Mouse (Mus musculus) myocyte (in vitro differentiated cells): Measurements from ENCODE around the gene Irx6. TPM values are rescaled to one million over a fixed set of nuclear protein-coding genes. Genes with fewer than 3 reads are reported as not detected.

ENCODE experiments used
- H3K27me3 ChIP-seq: one replicate; pipeline ENCODE4 v1.6.1; 2011; ENCODE audit not compliant: control insufficient read depth, insufficient read depth, insufficient read length
- H3K36me3 ChIP-seq: one replicate; pipeline ENCODE4 v1.6.1; 2011; ENCODE audit not compliant: control insufficient read depth, insufficient read depth
- H3K4me2 ChIP-seq: one replicate; pipeline ENCODE4 v1.6.1; 2011; ENCODE audit warnings: low read depth, control low read depth
- H3K4me3 ChIP-seq: one replicate; pipeline ENCODE4 v1.5.1; 2011; ENCODE audit warnings: mild to moderate bottlenecking, control low read depth, moderate library complexity
- H3K79me2 ChIP-seq: one replicate; pipeline ENCODE4 v1.6.1; 2011; ENCODE audit not compliant: control insufficient read depth, insufficient read depth
- H3ac ChIP-seq: one replicate; pipeline ENCODE4 v1.6.1; 2011; ENCODE audit not compliant: control insufficient read depth, insufficient read length
- E2F4 ChIP-seq: IDR thresholded peaks from one replicate; pipeline ENCODE4 v1.6.1; 2011; ENCODE audit warnings: mild to moderate bottlenecking, control low read depth, moderate library complexity; ENCODE audit not compliant: insufficient read depth
- MAX ChIP-seq: IDR thresholded peaks from one replicate; pipeline ENCODE4 v1.6.1; 2011; ENCODE audit warnings: low read depth, mild to moderate bottlenecking, control low read depth
- MYOG ChIP-seq, 3 experiments: IDR thresholded peaks; one replicate each; pipeline ENCODE4 v1.6.1; 2011; ENCODE audit warnings: control low read depth in 2 of 3, low read depth in 2 of 3, mild to moderate bottlenecking in 2 of 3; ENCODE audit not compliant: insufficient read length in 2 of 3, control insufficient read depth in 1 of 3, insufficient read depth in 1 of 3
- POLR2A ChIP-seq: IDR thresholded peaks from one replicate; pipeline ENCODE4 v1.6.1; 2011; ENCODE audit warnings: low read depth, mild to moderate bottlenecking, control low read depth, moderate library complexity; ENCODE audit not compliant: insufficient read length
- POLR2AphosphoS2 ChIP-seq: IDR thresholded peaks from one replicate; pipeline ENCODE4 v1.6.1; 2011; ENCODE audit warnings: low read depth, control low read depth; ENCODE audit not compliant: insufficient read length
- REST ChIP-seq: IDR thresholded peaks from one replicate; pipeline ENCODE4 v1.6.1; 2011; ENCODE audit warnings: mild to moderate bottlenecking, control low read depth, moderate library complexity; ENCODE audit not compliant: insufficient read depth, insufficient read length
- SRF ChIP-seq: IDR thresholded peaks from one replicate; pipeline ENCODE4 v1.6.1; 2011; ENCODE audit warnings: low read depth; ENCODE audit not compliant: control insufficient read depth, insufficient read length
- TCF12 ChIP-seq: IDR thresholded peaks from one replicate; pipeline ENCODE4 v1.6.1; 2011; ENCODE audit warnings: mild to moderate bottlenecking, control low read depth; ENCODE audit not compliant: poor library complexity, insufficient read depth, severe bottlenecking
- TCF3 ChIP-seq: IDR thresholded peaks from one replicate; pipeline ENCODE4 v1.6.1; 2011; ENCODE audit warnings: low read depth, control low read depth; ENCODE audit not compliant: insufficient read length
- polyA plus RNA-seq: library from polyadenylated mRNA; unstranded; fragments of >200 nt; fragmentation: generic; extraction: Trizol; gene quantifications from one replicate; pipeline ENCODE4 v1.2.1, GENCODE M21; 2012; ENCODE audit warnings: missing spikeins

Irx6 gene
- polyA plus RNA-seq, result not detected

DNA sequence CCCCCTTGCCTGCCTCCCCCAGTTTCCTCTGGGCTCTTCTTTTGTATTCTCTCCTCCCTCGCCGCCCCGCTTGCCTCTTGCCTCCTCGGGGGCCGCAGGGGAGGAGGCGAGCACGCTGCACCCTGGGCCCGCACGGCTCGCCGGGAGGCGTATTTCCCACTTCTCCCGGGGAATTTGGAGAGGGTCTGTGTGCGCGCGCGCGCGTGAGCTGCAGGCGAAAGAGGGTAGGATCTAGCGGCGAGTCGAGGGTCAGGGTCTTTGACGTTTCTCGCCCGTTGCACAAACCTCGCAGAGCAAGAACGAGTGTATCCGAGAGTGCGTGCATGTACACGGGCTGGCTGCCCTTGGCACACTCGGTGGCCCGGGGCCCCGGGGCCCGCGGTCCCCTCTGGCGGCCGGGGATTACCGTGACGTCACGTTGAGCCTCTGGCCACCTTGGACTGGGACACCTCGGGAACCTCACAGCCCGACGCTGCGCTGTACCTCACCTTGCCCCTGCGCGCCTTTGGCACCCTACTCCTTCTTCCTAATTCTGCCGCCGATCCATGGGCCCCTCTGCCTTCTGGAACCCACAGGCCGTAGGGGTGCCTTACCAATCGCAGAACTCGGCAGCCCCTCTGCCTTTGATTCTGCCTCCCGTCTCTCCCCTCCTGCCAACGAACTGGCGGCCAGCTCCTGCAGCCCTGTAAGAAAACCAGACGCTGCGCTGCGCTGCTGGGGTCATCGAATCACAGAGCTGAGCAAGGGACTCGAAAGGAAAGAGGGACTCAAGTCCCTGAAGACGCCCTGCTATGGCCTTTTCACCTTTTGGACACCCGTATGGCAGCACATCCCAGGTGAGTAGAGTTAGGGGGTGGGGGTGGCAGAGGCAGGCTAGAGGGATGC is at the start of gene Irx6:
Irx6 (plus strand) TSS at position 45 of the 885 bp plus-strand sequence.
- Histone ChIP-seq H3K4me3 (no peak within 1 kb of the TSS), H3K36me3 (no peaks in the 10 kb centered on the region), H3ac (no peak within 1 kb of the TSS), H3K79me2 (no peaks in the 10 kb centered on the region), H3K27me3 (peaks cover 11% of the 10 kb centered on the region), H3K4me2 (no peak within 1 kb of the TSS)
- TF ChIP-seq E2F4 (no peak), TCF3 (no peak), MYOG (IDR thresholded peaks at IDR 0.05; ENCODE audit: control insufficient read depth in 1 of 3, insufficient read depth in 1 of 3, insufficient read length in 2 of 3, low read depth in 2 of 3) (no peak)

DNA sequence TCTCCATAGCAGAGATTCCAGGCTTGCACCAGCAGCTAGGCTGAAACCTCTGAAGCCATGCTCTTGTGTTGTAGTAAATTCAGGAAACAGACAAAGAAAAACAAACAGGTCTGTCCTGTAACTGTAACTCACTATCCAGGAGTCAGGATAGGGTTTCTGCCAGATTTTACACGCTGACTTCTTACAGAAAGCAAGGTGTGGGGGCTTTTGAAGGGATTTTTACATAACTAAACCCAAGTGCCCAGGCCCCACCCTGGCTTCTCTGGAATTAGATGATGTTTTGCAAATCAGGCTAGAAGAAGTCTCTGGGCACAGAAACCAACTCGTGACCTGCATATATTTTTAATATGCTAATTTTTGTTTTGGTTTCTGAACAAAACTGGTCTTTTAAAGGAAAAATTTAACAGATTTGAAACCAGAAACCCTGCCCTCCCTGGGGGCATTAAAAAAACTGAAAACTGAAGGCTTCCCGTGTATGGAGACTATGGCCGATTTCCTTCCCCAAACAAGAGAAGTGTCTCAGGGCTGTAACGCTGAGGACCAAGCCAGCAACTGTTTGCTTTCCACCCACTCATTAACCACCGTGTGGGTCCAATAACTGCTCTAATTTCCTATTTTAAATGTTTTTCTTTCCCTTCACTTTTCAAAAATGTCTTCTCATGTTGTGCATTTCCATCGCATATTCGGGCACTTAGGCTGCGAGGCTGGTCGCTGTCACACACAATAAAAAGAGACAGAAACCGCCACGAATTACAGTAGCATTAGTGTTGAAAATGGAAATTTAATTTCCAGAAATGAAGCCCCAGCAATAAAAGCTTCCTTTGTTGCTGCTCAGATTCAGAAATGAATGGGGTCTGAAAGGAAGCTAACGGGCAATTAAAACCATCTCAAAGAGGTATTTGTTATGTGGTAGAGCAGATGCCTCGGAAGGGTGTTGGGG is 45.1 kb upstream of the Irx6 start:
- Histone ChIP-seq H3K36me3 (no peaks in the 10 kb centered on the region), H3K4me3 (no peak overlapping the region), H3K27me3 (no peaks in the 10 kb centered on the region), H3K79me2 (no peaks in the 10 kb centered on the region), H3ac (no peak overlapping the region), H3K4me2 (no peak overlapping the region)
- no peak for TF ChIP-seq TCF3

DNA sequence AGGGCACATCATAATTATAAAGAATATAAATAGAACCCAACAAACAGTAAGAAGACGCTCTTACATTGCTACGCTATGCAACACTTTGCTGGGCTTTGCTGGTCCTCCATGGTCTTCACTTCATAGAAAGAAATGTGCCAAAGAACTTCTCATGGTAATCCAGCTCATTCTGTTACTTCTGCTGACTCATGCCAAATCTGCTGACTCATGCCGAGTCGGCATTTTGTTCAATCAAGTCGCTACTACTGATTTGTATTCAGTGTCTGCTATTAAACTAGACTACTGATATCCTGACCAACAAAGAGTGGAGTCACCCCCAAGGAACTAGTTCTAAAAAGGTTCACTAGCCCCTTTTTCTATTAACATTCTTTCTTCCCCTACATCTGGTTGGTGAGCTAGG is 40.9 kb upstream of the Irx6 start:
- TF ChIP-seq SRF (no peak), POLR2A (no peak), POLR2AphosphoS2 (no peak)
- Histone ChIP-seq H3K36me3 (no peaks in the 10 kb centered on the region), H3K27me3 (no peaks in the 10 kb centered on the region), H3K79me2 (no peaks in the 10 kb centered on the region), H3ac (no peak overlapping the region), H3K4me2 (no peak overlapping the region), H3K4me3 (no peak overlapping the region)

GRCm38 (mm10) chr8:92640820-92641219 is 33.3 kb upstream of the Irx6 start:
- no peaks in the 10 kb centered on the region for H3K27me3 ChIP-seq
- H3ac ChIP-seq, result no peak overlapping the region
- H3K36me3 ChIP-seq, result no peaks in the 10 kb centered on the region
- no peak overlapping the region for H3K4me3 ChIP-seq
- H3K79me2 ChIP-seq, result no peaks in the 10 kb centered on the region
- H3K4me2 ChIP-seq, result no peak overlapping the region
- TF ChIP-seq MAX (no peak), REST (no peak)

GRCm38 (mm10) chr8:92646637-92647036 is 27.5 kb upstream of the Irx6 start:
- H3K36me3 ChIP-seq, result no peaks in the 10 kb centered on the region
- H3K4me3 ChIP-seq, result no peak overlapping the region
- H3K79me2 ChIP-seq, result no peaks in the 10 kb centered on the region
- no peak overlapping the region for H3K4me2 ChIP-seq
- no peaks in the 10 kb centered on the region for H3K27me3 ChIP-seq
- no peak overlapping the region for H3ac ChIP-seq
- no peak for TF ChIP-seq POLR2A

DNA sequence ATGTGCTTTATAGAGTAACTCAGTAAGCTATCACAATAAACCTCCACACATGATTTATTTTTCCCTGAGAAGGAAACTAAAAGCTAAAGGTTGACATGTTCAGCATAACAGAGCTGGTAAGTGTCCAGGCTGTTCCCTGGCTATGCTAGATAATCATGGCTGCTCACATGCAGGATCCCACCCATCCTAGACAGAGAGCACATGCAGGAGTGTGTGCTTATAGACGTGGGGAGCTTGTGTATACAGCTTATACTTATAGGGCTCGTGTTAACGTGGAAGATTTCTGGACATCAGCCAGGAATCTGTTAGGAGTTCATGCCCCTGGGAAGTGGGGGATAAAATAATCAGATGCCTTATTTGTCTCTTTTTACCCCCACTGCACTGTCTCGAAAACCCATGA is 9.9 kb upstream of the Irx6 start:
- no peak for TF ChIP-seq TCF3
- no peak for TF ChIP-seq TCF12
- TF ChIP-seq REST, result no peak
- no peak for TF ChIP-seq E2F4
- no peak for TF ChIP-seq SRF
- no peak for TF ChIP-seq MYOG (IDR thresholded peaks at IDR 0.05; ENCODE audit: control insufficient read depth in 1 of 3, insufficient read depth in 1 of 3, insufficient read length in 2 of 3, low read depth in 2 of 3)
- TF ChIP-seq MAX, result no peak

More for the DNA sequence above, 9.9 kb upstream of the Irx6 start:
- Histone ChIP-seq H3K27me3 (peaks cover 5% of the 10 kb centered on the region), H3K79me2 (no peaks in the 10 kb centered on the region), H3ac (no peak overlapping the region), H3K4me3 (no peak overlapping the region), H3K4me2 (no peak overlapping the region), H3K36me3 (no peaks in the 10 kb centered on the region)
